Mouse (Mus musculus) ovary, postnatal 14 days (tissue): ENCODE results near the gene Icam5.
"Not testable (repeated sequence)": the region's sequence is repeated elsewhere in the genome, so short reads cannot be mapped to it uniquely, and the experiment has no call there.

Source experiments
- DNase-seq: peaks from one replicate; pipeline ENCODE4 v3.0.0; 2022; ENCODE audit warnings: low spot score

Gene Icam5

GRCm38 (mm10) chr9:21036161-21036560 is 4.3 kb downstream of the Icam5 start:
- no peak for DNase-seq

- no peak for DNase-seq
These were observed 4.8 kb downstream of the Icam5 start for GRCm38 (mm10) chr9:21036666-21037065.

DNA sequence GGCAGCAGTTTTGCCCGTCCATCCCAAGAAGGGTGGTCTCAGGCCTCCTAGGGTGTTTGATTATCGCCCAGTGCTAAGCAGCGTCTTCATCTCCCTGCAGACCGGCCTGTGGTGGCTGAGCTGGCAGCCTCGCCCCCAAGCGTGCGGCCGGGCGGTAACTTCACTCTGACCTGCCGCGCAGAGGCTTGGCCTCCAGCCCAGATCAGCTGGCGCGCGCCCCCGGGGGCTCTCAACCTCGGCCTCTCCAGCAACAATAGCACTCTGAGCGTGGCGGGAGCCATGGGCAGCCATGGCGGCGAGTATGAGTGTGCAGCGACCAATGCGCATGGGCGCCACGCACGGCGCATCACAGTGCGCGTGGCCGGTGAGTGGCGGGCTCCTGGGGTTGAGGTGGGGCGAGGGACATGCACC is 5.6 kb downstream of the Icam5 start:
- no peak for DNase-seq

- DNase-seq, result no peak
These were observed 7.9 kb downstream of the Icam5 start for GRCm38 (mm10) chr9:21039779-21040178.

DNA sequence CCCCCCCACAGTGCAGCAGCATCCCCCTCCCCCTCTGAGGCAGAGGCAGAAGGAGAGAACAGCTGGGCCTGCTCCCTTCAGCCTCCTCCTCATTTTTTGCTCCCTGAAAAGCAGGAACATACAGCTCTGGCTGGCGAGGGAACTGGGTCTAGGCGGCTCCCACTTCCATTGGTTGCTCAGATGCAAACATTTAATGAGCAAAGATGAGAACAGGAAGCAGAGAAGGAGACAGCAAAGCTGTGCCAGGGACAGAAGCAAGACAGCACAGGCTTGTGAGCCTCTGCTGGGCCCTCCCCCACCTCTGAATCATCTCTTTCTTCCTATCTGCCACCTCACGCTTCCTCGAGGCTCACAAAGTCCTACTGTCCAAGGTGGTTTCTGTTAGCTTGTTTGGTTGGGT is 9.4 kb downstream of the Icam5 start:
- no peak for DNase-seq

DNA sequence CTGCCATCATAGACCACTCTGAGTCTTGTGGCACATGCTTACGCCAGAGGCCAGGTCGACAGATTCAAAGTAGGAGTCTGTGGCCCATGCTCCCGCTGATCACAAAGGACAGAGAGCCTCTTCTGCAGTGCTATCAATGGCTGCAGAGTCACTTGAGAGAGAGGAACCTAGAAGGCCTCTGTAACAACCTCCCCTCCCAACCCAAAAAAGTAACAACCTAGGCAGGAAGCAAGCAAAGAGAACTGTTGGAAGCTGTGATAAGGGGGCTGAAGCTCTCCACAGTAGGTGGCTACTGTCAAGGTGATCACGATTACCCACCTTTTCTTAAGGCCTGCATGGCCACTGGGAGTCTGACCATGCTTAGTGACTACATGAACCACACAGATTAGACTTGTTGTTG is 11.7 kb downstream of the Icam5 start:
- no peak for DNase-seq

DNA sequence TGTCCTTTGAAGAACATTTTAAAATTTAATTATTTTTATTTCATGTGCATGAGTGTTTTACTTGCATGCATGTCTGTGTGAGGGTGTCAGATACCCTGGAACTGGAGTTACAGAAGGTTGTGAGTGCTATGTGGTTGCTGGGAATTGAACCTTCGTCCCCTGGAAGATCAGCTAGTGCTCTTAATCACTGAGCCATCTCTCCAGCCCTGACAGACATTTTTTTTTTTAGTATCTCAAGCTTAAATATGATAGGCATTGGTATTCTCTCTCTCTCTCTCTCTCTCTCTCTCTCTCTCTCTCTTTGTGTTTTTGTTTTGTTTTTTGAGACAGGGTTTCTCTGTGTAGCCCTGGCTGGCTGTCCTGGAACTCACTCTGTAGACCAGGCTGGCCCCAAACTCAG is 12.9 kb downstream of the Icam5 start:
- not testable (repeated sequence) for DNase-seq

- no peak for DNase-seq
These were observed 13.4 kb downstream of the Icam5 start for GRCm38 (mm10) chr9:21045235-21045634.

- no peak for DNase-seq
These were observed 19.7 kb downstream of the Icam5 start for GRCm38 (mm10) chr9:21051578-21051977.

GRCm38 (mm10) chr9:21062928-21063327 is 31.1 kb downstream of the Icam5 start:
- no peak for DNase-seq

- no peak for DNase-seq
These were observed 35.3 kb downstream of the Icam5 start, which contains the start of gene Zglp1 for GRCm38 (mm10) chr9:21067006-21067684. Gene Zglp1, minus strand, starts transcription at chr9:21067093.

DNA sequence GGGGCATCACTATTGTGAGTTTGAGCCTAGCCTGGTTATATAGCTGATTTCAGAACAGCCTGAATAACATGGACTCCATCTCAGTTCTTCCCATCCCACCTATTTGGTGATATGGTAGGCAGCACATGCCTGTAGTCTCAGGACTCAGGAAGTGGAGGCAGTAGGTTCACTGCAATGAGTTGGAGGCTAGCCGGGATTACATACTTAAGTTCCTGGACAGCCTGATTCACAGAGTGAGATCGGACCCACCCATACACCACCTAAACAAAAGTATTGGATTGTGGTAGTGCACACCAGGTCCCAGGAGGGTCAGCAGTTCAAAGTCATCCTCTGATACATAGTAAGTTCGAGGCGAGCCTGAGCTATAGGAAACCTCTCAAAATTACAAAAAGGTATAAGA is 40.8 kb downstream of the Icam5 start:
- no peak for DNase-seq

DNA sequence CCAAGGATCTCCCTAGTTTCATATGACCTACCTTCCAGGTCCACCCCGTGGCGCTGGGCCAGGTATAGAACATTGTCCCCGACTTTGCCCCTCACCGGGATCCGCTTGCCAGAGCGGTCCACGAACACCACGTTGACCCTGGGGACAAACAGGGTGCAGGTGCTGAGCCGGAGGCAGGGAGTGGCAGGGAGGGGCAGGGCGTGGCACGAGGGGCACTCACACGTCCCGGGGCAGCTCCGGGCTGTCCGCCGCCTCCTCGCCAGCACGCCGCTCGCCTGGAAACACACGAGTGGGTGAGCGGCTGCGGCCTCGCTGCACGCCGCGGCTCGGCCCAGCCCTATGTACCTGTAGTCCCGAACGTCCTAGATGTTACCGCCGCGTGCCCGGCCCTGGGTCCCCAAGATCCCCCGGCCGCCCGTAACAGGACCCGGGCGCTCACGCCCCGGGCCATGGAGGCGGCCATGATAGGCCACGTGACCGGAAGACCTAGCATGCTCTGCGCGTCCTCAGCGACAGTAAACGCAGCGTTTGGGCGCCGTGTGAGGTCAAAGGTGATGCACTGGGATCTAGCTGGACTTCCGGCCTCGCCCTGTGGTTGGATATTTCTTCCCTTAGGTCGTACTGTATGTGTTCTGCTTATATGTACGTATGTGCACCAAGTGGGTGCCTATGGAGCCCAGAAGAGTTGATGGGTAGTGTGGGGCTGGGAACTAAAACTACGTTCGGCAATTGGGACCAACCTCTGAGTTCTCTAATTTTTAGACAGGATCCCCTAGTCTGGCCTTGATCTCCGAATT is 41.4 kb downstream of the Icam5 start, which contains the start of the genes Gm49373 and Fdx1l:
Gene Gm49373 (minus strand): TSS at position 53 of the 797 bp plus-strand sequence.
Gene Fdx1l (minus strand): TSS at position 571 of the 797 bp plus-strand sequence.
- DNase-seq, result peak; percentile 81

DNA sequence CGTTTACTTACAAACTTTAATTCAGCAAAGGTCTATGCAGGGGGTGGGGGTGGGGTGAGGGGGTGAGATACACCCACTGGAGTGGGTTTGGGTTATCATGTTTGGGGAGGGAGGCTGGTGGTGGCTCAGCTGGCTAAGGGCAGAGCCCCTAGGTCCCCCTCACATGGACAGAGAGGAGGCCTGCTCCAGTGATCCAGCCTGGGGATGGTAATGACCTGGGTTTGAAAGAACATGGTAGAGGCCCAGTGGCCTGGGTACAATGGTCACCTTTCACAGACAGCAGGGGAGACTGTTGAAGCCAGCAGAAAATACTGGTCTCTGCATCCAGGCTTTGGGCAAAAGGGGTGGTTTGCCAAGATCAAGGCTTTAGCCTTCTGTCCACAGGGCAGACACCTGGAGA is 42.3 kb downstream of the Icam5 start:
- DNase-seq, result no peak

DNA sequence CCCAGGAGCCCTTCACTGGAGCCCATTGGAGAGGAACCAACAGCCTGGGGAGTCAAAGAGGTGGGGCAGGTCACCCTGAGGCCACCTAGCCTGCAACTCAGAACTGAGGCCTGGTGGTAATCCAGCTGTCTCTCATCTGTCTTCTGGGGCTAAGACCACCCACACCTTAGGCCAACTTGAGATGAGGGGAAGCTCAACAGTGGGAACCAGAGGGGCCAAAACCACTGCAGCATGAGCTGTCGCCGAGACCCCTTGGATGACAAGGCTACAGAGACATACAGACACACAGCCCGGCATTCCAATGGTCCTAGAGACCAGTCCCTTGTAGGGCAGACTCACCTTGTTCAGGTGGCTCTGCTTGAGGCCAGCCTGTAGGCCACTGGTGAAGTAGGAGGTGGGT is 43.8 kb downstream of the Icam5 start:
- DNase-seq, result no peak

DNA sequence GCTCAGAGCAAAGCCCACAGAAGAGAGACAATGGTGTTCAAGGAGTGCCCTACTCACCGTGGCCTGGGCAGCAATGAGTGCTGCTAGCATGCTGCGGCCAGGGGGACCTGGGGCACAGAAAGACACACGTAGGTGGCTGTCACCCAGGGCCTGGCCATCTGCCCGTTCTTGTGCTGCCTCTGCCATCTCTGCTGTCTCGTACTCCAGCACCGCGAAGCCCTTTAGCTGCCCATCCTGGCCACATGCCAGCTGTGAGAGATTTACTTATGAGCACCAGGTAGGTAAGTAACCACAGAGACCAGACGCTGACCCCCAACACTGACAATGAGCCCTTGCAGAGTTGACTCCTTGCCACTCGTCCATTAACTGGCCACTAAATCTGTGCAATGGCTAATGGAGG is 49.3 kb downstream of the Icam5 start:
- no peak for DNase-seq

DNA sequence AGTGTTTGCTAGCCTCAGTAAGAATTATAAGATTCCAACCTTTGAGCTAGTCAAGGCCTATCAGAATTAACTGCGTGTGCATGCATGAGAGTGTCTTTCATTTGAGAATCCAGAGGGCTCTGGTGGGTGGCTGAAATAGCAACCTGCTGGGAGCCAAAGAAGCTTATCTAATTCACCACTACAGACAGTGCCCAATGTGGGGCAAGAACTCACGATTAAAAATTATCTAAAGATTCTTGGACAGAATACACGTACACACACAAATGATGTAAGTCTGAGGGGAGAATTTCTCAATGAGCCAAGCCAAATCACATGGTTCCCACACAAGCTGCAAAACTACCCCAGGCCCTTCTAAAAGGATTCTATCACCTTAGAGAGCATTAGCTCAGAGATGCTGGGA is 51.5 kb downstream of the Icam5 start:
- DNase-seq, result no peak
